Mouse (Mus musculus) olfactory bulb, adult 2 months (tissue): Measurements from ENCODE around the gene DXBay18. TPM values are rescaled to one million over a fixed set of nuclear protein-coding genes. Genes with fewer than 3 reads are reported as not detected.
"Not testable (repeated sequence)": the region's sequence is repeated elsewhere in the genome, so short reads cannot be mapped to it uniquely, and the experiment has no call there.

Experiments used
- H3K27ac ChIP-seq: fragments of 200-500 bp; 2 replicates; pipeline ENCODE4 v1.5.1; 2012; ENCODE audit warnings: low read depth, low read length; ENCODE audit not compliant: insufficient read depth
- H3K4me1 ChIP-seq: fragments of 200-500 bp; 2 replicates; pipeline ENCODE4 v1.6.1; 2012; ENCODE audit warnings: low read length; ENCODE audit not compliant: control insufficient read depth, insufficient read depth
- H3K4me3 ChIP-seq: fragments of 200-500 bp; 2 replicates; pipeline ENCODE4 v1.5.1; 2012; ENCODE audit warnings: mild to moderate bottlenecking, low read depth, low read length, moderate library complexity; ENCODE audit not compliant: insufficient read depth
- WGBS: fragments of 180-500 bp; shearing (Covaris S2); methylation state at CpG from one replicate; pipeline ENCODE4 v1.1.7; 2018; 5-methylcytosine and 5-hydroxymethylcytosine counted together
- polyA plus RNA-seq: library from polyadenylated mRNA; stranded (reverse); fragments of >200 nt; gene quantifications from 2 replicates; pipeline ENCODE4 v1.2.4, GENCODE M21; 2012; ENCODE audit warnings: low replicate concordance; ENCODE audit not compliant: missing spikeins, insufficient read depth, insufficient read length

The DXBay18 gene
- not detected in 2 replicates for polyA plus RNA-seq

GRCm38 (mm10) chrX:73149350-73149749 lies at the start of gene DXBay18:
Gene DXBay18, minus strand, starts transcription at chrX:73149450.
- no CpG with 5 or more reads among the region's 7 CpGs for WGBS
- H3K27ac ChIP-seq, H3K4me1 ChIP-seq, H3K4me3 ChIP-seq: not testable (repeated sequence)

DNA sequence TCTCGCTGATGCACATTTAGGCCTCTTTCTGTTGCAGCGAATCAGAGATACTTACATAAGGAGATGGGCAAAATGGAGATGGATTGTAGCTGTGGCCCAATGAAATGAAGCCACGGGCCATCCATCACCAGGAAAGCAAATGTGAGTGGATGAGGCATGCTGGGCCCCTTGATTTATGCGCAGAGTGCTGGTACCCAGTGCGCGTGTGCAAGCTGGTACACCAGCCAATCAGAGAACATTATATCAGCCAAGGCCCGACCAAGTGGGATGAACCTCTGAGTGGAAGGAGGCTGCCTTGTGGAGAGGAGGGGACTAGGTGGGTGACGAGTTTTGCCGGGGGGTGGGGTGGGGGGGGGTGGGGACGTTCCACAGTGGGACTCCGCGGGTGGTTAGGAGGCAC lies 42.7 kb upstream of the DXBay18 start, which contains the start of gene Xlr3b:
Xlr3b (plus strand) TSS at position 274 of the 400 bp plus-strand sequence.
- not testable (repeated sequence) for H3K4me3 ChIP-seq
- 79% methylated on average over 12 of the region's 12 CpGs for WGBS

DNA sequence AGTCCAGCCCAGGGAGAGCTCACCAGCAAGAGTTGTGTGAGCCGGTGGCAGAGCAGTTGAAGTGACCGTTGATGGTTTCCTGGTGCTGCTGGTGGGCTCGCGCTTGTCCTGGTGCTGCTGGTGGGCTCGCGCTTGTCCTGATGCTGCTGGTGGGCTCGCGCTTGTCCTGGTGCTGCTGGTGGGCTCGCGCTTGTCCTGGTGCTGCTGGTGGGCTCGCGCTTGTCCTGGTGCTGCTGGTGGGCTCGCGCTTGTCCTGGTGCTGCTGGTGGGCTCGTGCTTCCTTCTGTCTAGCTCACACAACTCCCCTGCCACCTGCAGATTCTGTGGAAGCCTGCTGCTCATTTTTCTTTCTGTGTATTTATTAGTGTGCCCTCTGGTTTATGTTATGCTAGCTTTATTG lies 27.6 kb upstream of the DXBay18 start, which contains the start of gene Spin2d:
Spin2d (minus strand) TSS at position 101 of the 400 bp plus-strand sequence.
- H3K4me3 ChIP-seq, H3K27ac ChIP-seq, H3K4me1 ChIP-seq: not testable (repeated sequence)
- WGBS = 93% methylated on average over 6 of the region's 15 CpGs

More for the DNA sequence above, 42.7 kb upstream of the DXBay18 start, which contains the start of gene Xlr3b:
- H3K4me1 ChIP-seq, H3K27ac ChIP-seq: not testable (repeated sequence)

- not testable (repeated sequence) for H3K4me3 ChIP-seq, H3K4me1 ChIP-seq, H3K27ac ChIP-seq
- no CpG with 5 or more reads among the region's 20 CpGs for WGBS
These were observed 754 bp downstream of the DXBay18 start, which contains the start of gene Xlr5b for GRCm38 (mm10) chrX:73148496-73148895. Gene Xlr5b, plus strand, starts transcription at chrX:73148796.

DNA sequence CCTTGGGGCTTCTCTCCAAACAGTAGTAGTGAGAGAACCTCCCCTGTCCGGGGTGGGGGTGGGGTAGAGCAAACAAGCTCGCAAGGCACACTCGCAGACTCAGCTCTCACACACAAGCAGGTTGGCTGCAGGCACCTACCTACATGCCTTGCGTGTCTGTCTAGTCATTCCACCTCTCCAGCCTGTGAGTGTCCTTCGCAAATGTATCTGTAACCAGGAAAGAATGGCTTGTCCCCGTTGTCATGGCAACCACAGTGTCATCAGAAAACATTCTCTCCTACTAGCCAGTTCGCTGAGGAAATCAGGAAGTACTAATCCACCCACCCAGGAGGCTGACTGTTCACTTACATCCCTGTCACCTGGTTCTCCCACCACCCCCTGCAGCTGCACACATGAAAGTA lies 6.0 kb downstream of the DXBay18 start:
- H3K4me3 ChIP-seq, H3K27ac ChIP-seq, H3K4me1 ChIP-seq: not testable (repeated sequence)
- no CpG with 5 or more reads among the region's 7 CpGs for WGBS

- not testable (repeated sequence) for H3K27ac ChIP-seq, H3K4me1 ChIP-seq, H3K4me3 ChIP-seq
- WGBS = no CpG with 5 or more reads among the region's 12 CpGs
These were observed 26.1 kb downstream of the DXBay18 start for GRCm38 (mm10) chrX:73122859-73123829.

GRCm38 (mm10) chrX:73116747-73117146 lies 32.5 kb downstream of the DXBay18 start, which contains the start of gene Gm14685:
Gene Gm14685, plus strand, starts transcription at chrX:73117047.
- no CpG with 5 or more reads among the region's 7 CpGs for WGBS
- H3K4me1 ChIP-seq, H3K27ac ChIP-seq, H3K4me3 ChIP-seq: not testable (repeated sequence)

GRCm38 (mm10) chrX:73096941-73097508 lies 52.2 kb downstream of the DXBay18 start, which contains the start of gene Xlr3a:
Gene Xlr3a, minus strand, starts transcription at chrX:73097095.
- not testable (repeated sequence) for H3K4me1 ChIP-seq, H3K27ac ChIP-seq, H3K4me3 ChIP-seq
- WGBS = 76% methylated on average over 13 of the region's 13 CpGs

Other genes with a start within 250 kb of the DXBay18 start
- gene Cetn2, start 231.0 kb downstream of the DXBay18 start, polyA plus RNA-seq = not detected in 2 replicates
- not detected in 2 replicates for gene Nsdhl, start 230.9 kb downstream of the DXBay18 start, polyA plus RNA-seq
- gene Zfp185, start 162.1 kb downstream of the DXBay18 start, polyA plus RNA-seq = not detected in 2 replicates
- gene Pnma5, start 112.3 kb downstream of the DXBay18 start, polyA plus RNA-seq = not detected in 2 replicates
- not detected in 2 replicates for gene Pnma3, start 84.7 kb downstream of the DXBay18 start, polyA plus RNA-seq
- not detected in 2 replicates for gene Xlr4a, start 67.0 kb downstream of the DXBay18 start, polyA plus RNA-seq
- not detected in 2 replicates for gene Xlr3a, start 52.4 kb downstream of the DXBay18 start, polyA plus RNA-seq
- not detected in 2 replicates for gene Gm14685, start 32.4 kb downstream of the DXBay18 start, polyA plus RNA-seq
- gene Xlr5b, start 654 bp downstream of the DXBay18 start, polyA plus RNA-seq = not detected in 2 replicates
- gene Spin2d, start 27.5 kb upstream of the DXBay18 start, polyA plus RNA-seq = not detected in 2 replicates
- not detected in 2 replicates for gene Xlr3b, start 42.8 kb upstream of the DXBay18 start, polyA plus RNA-seq
- not detected in 2 replicates for gene Xlr4b, start 64.9 kb upstream of the DXBay18 start, polyA plus RNA-seq
- not detected in 2 replicates for gene F8a, start 78.8 kb upstream of the DXBay18 start, polyA plus RNA-seq
- not detected in 2 replicates for gene Xlr4c, start 93.7 kb upstream of the DXBay18 start, polyA plus RNA-seq
- gene Xlr3c, start 115.9 kb upstream of the DXBay18 start, polyA plus RNA-seq = not detected in 2 replicates
- gene Xlr5a, start 143.5 kb upstream of the DXBay18 start, polyA plus RNA-seq = not detected in 2 replicates
- gene Xlr5c, start 143.5 kb upstream of the DXBay18 start, polyA plus RNA-seq = not detected in 2 replicates
- not detected in 2 replicates for gene Gm45015, start 187.4 kb upstream of the DXBay18 start, polyA plus RNA-seq
- gene Zfp275, start 193.2 kb upstream of the DXBay18 start, polyA plus RNA-seq = not detected in 2 replicates
- gene Gm18336, start 249.3 kb upstream of the DXBay18 start, polyA plus RNA-seq = not detected in 2 replicates